Mouse (Mus musculus): ENCODE results near the gene Gm20716. TPM values are rescaled to one million over a fixed set of nuclear protein-coding genes. Genes with fewer than 3 reads are reported as not detected.

Gene Gm20716
- polyA plus RNA-seq, 1 experiment = 67.8 TPM

DNA sequence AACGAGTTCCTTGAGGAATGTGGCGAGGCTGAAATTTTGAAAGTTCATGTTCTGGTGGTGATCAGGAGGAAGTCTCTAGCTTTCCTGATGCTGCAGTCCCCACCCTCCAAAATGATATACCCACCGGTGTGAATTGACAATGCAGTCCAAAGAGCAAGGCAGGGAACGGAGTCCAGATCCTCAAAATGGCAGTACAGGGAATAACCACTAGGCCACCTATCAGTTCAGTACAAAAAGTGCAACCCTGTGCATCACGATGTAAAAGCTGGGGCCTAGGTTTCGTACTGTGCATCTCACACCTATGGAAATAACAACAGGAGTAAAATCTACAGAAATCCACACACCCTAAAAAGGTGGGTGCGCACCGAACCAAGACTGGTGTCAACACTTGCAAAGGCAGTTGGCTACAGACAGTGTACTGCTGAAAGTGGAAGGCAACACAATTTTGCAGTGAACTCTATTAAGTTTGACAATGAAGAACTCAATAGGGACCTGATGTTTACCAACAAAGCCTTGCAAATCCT, 25.6 kb downstream of the Gm20716 start:
- Histone ChIP-seq H3K27ac (ENCODE audit: insufficient read depth, low read length) (no peak overlapping the region), H3K9me3 (replicated peaks; ENCODE audit: control insufficient read depth, insufficient read depth, low read length, poor library complexity, severe bottlenecking) (no peaks in the 10 kb centered on the region), H3K4me3 (ENCODE audit: low read depth, low read length) (peak overlapping the region; percentile 41), H3K4me1 (ENCODE audit: control insufficient read depth, insufficient read depth, low read length) (peaks cover 1% of the 10 kb centered on the region), H3K9ac (ENCODE audit: low read depth, poor library complexity, severe bottlenecking) (peak overlapping the region; percentile 28; the same call in 1 of the 2 replicates), H3K27me3 (ENCODE audit: control insufficient read depth, insufficient read depth, low read length, poor library complexity, severe bottlenecking) (no peaks in the 10 kb centered on the region), H3K36me3 (ENCODE audit: control insufficient read depth, insufficient read depth, low read length, poor library complexity, severe bottlenecking) (peaks cover 26% of the 10 kb centered on the region)
- TF ChIP-seq EP300 (IDR thresholded peaks at IDR 0.05; ENCODE audit: insufficient read depth, low read depth, low read length) = no peak
- TF ChIP-seq POLR2A (IDR thresholded peaks at IDR 0.05; ENCODE audit: insufficient read depth, low read length) = no peak
- no peak for TF ChIP-seq CTCF (IDR thresholded peaks at IDR 0.05; ENCODE audit: low read depth, low read length)

GRCm38 (mm10) chr2:168200014-168200691, 30.0 kb downstream of the Gm20716 start:
- Histone ChIP-seq H3K4me1 (ENCODE audit: control insufficient read depth, insufficient read depth, low read length) (peaks cover 4% of the 10 kb centered on the region), H3K9ac (ENCODE audit: low read depth, poor library complexity, severe bottlenecking) (no peak overlapping the region), H3K36me3 (ENCODE audit: control insufficient read depth, insufficient read depth, low read length, poor library complexity, severe bottlenecking) (peaks cover 45% of the 10 kb centered on the region)

GRCm38 (mm10) chr2:168199476-168199875, 30.7 kb downstream of the Gm20716 start:
- no peak overlapping the region for H3K4me3 ChIP-seq (ENCODE audit: low read depth, low read length)
- H3K27me3 ChIP-seq (ENCODE audit: control insufficient read depth, insufficient read depth, low read length, poor library complexity, severe bottlenecking) = no peaks in the 10 kb centered on the region
- no peak overlapping the region for H3K9ac ChIP-seq (ENCODE audit: low read depth, poor library complexity, severe bottlenecking)
- TF ChIP-seq EP300 (IDR thresholded peaks at IDR 0.05; ENCODE audit: insufficient read depth, low read depth, low read length) (no peak), POLR2A (IDR thresholded peaks at IDR 0.05; ENCODE audit: insufficient read depth, low read length) (no peak), CTCF (IDR thresholded peaks at IDR 0.05; ENCODE audit: low read depth, low read length) (no peak)
- no peaks in the 10 kb centered on the region for H3K9me3 ChIP-seq (replicated peaks; ENCODE audit: control insufficient read depth, insufficient read depth, low read length, poor library complexity, severe bottlenecking)
- H3K27ac ChIP-seq (ENCODE audit: insufficient read depth, low read length) = peak overlapping the region; percentile 49; the same call in 1 of the 2 replicates
- H3K4me1 ChIP-seq (ENCODE audit: control insufficient read depth, insufficient read depth, low read length) = peaks cover 4% of the 10 kb centered on the region
- peaks cover 46% of the 10 kb centered on the region for H3K36me3 ChIP-seq (ENCODE audit: control insufficient read depth, insufficient read depth, low read length, poor library complexity, severe bottlenecking)

More at GRCm38 (mm10) chr2:168200014-168200691, 30.0 kb downstream of the Gm20716 start:
- Histone ChIP-seq H3K27me3 (ENCODE audit: control insufficient read depth, insufficient read depth, low read length, poor library complexity, severe bottlenecking) (no peaks in the 10 kb centered on the region), H3K27ac (ENCODE audit: insufficient read depth, low read length) (no peak overlapping the region), H3K9me3 (replicated peaks; ENCODE audit: control insufficient read depth, insufficient read depth, low read length, poor library complexity, severe bottlenecking) (no peaks in the 10 kb centered on the region), H3K4me3 (ENCODE audit: low read depth, low read length) (no peak overlapping the region)
- TF ChIP-seq EP300 (IDR thresholded peaks at IDR 0.05; ENCODE audit: insufficient read depth, low read depth, low read length) = no peak
- TF ChIP-seq CTCF (IDR thresholded peaks at IDR 0.05; ENCODE audit: low read depth, low read length) = no peak
- no peak for TF ChIP-seq POLR2A (IDR thresholded peaks at IDR 0.05; ENCODE audit: insufficient read depth, low read length)

- Histone ChIP-seq H3K9ac (ENCODE audit: low read depth, poor library complexity, severe bottlenecking) (no peak overlapping the region), H3K9me3 (replicated peaks; ENCODE audit: control insufficient read depth, insufficient read depth, low read length, poor library complexity, severe bottlenecking) (no peaks in the 10 kb centered on the region), H3K36me3 (ENCODE audit: control insufficient read depth, insufficient read depth, low read length, poor library complexity, severe bottlenecking) (peaks cover 41% of the 10 kb centered on the region), H3K27ac (ENCODE audit: insufficient read depth, low read length) (no peak overlapping the region; the same call in 1 of the 2 replicates), H3K27me3 (ENCODE audit: control insufficient read depth, insufficient read depth, low read length, poor library complexity, severe bottlenecking) (no peaks in the 10 kb centered on the region), H3K4me1 (ENCODE audit: control insufficient read depth, insufficient read depth, low read length) (peaks cover 3% of the 10 kb centered on the region), H3K4me3 (ENCODE audit: low read depth, low read length) (no peak overlapping the region)
- no peak for TF ChIP-seq CTCF (IDR thresholded peaks at IDR 0.05; ENCODE audit: low read depth, low read length)
- no peak for TF ChIP-seq EP300 (IDR thresholded peaks at IDR 0.05; ENCODE audit: insufficient read depth, low read depth, low read length)
Observed at GRCm38 (mm10) chr2:168198421-168198820, 31.7 kb downstream of the Gm20716 start.

GRCm38 (mm10) chr2:168195721-168196120, 34.4 kb downstream of the Gm20716 start:
- Histone ChIP-seq H3K4me3 (ENCODE audit: low read depth, low read length) (no peak overlapping the region), H3K4me1 (ENCODE audit: control insufficient read depth, insufficient read depth, low read length) (peaks cover 7% of the 10 kb centered on the region), H3K9me3 (replicated peaks; ENCODE audit: control insufficient read depth, insufficient read depth, low read length, poor library complexity, severe bottlenecking) (no peaks in the 10 kb centered on the region), H3K36me3 (ENCODE audit: control insufficient read depth, insufficient read depth, low read length, poor library complexity, severe bottlenecking) (peaks cover 52% of the 10 kb centered on the region), H3K27ac (ENCODE audit: insufficient read depth, low read length) (peak overlapping the region; percentile 48; the same call in 1 of the 2 replicates), H3K9ac (ENCODE audit: low read depth, poor library complexity, severe bottlenecking) (0 out of 2 replicates have a peak overlapping the region, but pooled peaks have one; percentile 60), H3K27me3 (ENCODE audit: control insufficient read depth, insufficient read depth, low read length, poor library complexity, severe bottlenecking) (no peaks in the 10 kb centered on the region)
- TF ChIP-seq POLR2A (IDR thresholded peaks at IDR 0.05; ENCODE audit: insufficient read depth, low read length) (no peak), EP300 (IDR thresholded peaks at IDR 0.05; ENCODE audit: insufficient read depth, low read depth, low read length) (no peak), CTCF (IDR thresholded peaks at IDR 0.05; ENCODE audit: low read depth, low read length) (no peak)

- Histone ChIP-seq H3K27ac (ENCODE audit: insufficient read depth, low read length) (peak overlapping the region; percentile 14; the same call in 1 of the 2 replicates), H3K27me3 (ENCODE audit: control insufficient read depth, insufficient read depth, low read length, poor library complexity, severe bottlenecking) (no peaks in the 10 kb centered on the region), H3K9me3 (replicated peaks; ENCODE audit: control insufficient read depth, insufficient read depth, low read length, poor library complexity, severe bottlenecking) (no peaks in the 10 kb centered on the region), H3K9ac (ENCODE audit: low read depth, poor library complexity, severe bottlenecking) (no peak overlapping the region), H3K36me3 (ENCODE audit: control insufficient read depth, insufficient read depth, low read length, poor library complexity, severe bottlenecking) (peaks cover 53% of the 10 kb centered on the region), H3K4me1 (ENCODE audit: control insufficient read depth, insufficient read depth, low read length) (peaks cover 9% of the 10 kb centered on the region), H3K4me3 (ENCODE audit: low read depth, low read length) (no peak overlapping the region)
- TF ChIP-seq EP300 (IDR thresholded peaks at IDR 0.05; ENCODE audit: insufficient read depth, low read depth, low read length) = no peak
- no peak for TF ChIP-seq POLR2A (IDR thresholded peaks at IDR 0.05; ENCODE audit: insufficient read depth, low read length)
- no peak for TF ChIP-seq CTCF (IDR thresholded peaks at IDR 0.05; ENCODE audit: low read depth, low read length)
Observed at GRCm38 (mm10) chr2:168193685-168194084, 36.5 kb downstream of the Gm20716 start.

Measured in ES-Bruce4 (cell line).